Mouse (Mus musculus): ENCODE data around the gene Pacsin3. TPM values are rescaled to one million over a fixed set of nuclear protein-coding genes. Genes with fewer than 3 reads are reported as not detected.

Gene Pacsin3
- not detected in 2 replicates for total RNA-seq (2014; fragmentation: Nextera tagmentation)
- 1.5 TPM in 1 of 2 replicates, not detected in the other for total RNA-seq (2017)

- peak; percentile 34 for ATAC-seq (replicated peaks; ENCODE audit: poor library complexity, severe bottlenecking)
Observed at GRCm38 (mm10) chr2:91255661-91256150, at the start of gene Pacsin3. TSS of gene Pacsin3 (plus strand) at chr2:91255954.

- ATAC-seq (replicated peaks; ENCODE audit: poor library complexity, severe bottlenecking): no peak
Observed at GRCm38 (mm10) chr2:91206254-91206775, 49.4 kb upstream of the Pacsin3 start.

- ATAC-seq (replicated peaks; ENCODE audit: poor library complexity, severe bottlenecking): no peak
Observed at GRCm38 (mm10) chr2:91213311-91213710, 42.4 kb upstream of the Pacsin3 start.

GRCm38 (mm10) chr2:91217032-91217431, 38.7 kb upstream of the Pacsin3 start:
- ATAC-seq (replicated peaks; ENCODE audit: poor library complexity, severe bottlenecking): no peak

GRCm38 (mm10) chr2:91220501-91220900, 35.3 kb upstream of the Pacsin3 start:
- ATAC-seq (replicated peaks; ENCODE audit: poor library complexity, severe bottlenecking): no peak

GRCm38 (mm10) chr2:91223614-91224013, 32.1 kb upstream of the Pacsin3 start:
- ATAC-seq (replicated peaks; ENCODE audit: poor library complexity, severe bottlenecking): no peak

- no peak for ATAC-seq (replicated peaks; ENCODE audit: poor library complexity, severe bottlenecking)
Observed at GRCm38 (mm10) chr2:91229735-91230134, 26.0 kb upstream of the Pacsin3 start.

GRCm38 (mm10) chr2:91236601-91237510, 18.9 kb upstream of the Pacsin3 start, which contains the start of gene Ddb2:
TSS of gene Ddb2 (minus strand) at chr2:91236982.
- ATAC-seq (replicated peaks; ENCODE audit: poor library complexity, severe bottlenecking): peak; percentile 97

GRCm38 (mm10) chr2:91237511-91238080, 18.2 kb upstream of the Pacsin3 start:
- ATAC-seq (replicated peaks; ENCODE audit: poor library complexity, severe bottlenecking): peak; percentile 21; the same call in 1 of the 2 replicates

GRCm38 (mm10) chr2:91242547-91242946, 13.2 kb upstream of the Pacsin3 start:
- ATAC-seq (replicated peaks; ENCODE audit: poor library complexity, severe bottlenecking): peak; percentile 55

- no peak for ATAC-seq (replicated peaks; ENCODE audit: poor library complexity, severe bottlenecking)
Observed at GRCm38 (mm10) chr2:91243416-91243815, 12.3 kb upstream of the Pacsin3 start.

- no peak for ATAC-seq (replicated peaks; ENCODE audit: poor library complexity, severe bottlenecking)
Observed at GRCm38 (mm10) chr2:91244557-91245228, 11.1 kb upstream of the Pacsin3 start.

- ATAC-seq (replicated peaks; ENCODE audit: poor library complexity, severe bottlenecking): no peak
Observed at GRCm38 (mm10) chr2:91248366-91248765, 7.4 kb upstream of the Pacsin3 start.

GRCm38 (mm10) chr2:91252001-91252400, 3.8 kb upstream of the Pacsin3 start:
- no peak for ATAC-seq (replicated peaks; ENCODE audit: poor library complexity, severe bottlenecking)

GRCm38 (mm10) chr2:91252512-91252911, 3.2 kb upstream of the Pacsin3 start:
- ATAC-seq (replicated peaks; ENCODE audit: poor library complexity, severe bottlenecking): no peak

GRCm38 (mm10) chr2:91254725-91255380, 901 bp upstream of the Pacsin3 start:
- no peak for ATAC-seq (replicated peaks; ENCODE audit: poor library complexity, severe bottlenecking)

- peak; percentile 65 for ATAC-seq (replicated peaks; ENCODE audit: poor library complexity, severe bottlenecking)
Observed at GRCm38 (mm10) chr2:91256256-91257125, 737 bp downstream of the Pacsin3 start.

- ATAC-seq (replicated peaks; ENCODE audit: poor library complexity, severe bottlenecking): peak; percentile 16
Observed at GRCm38 (mm10) chr2:91257126-91257980, 1.6 kb downstream of the Pacsin3 start.
